Mouse (Mus musculus) CH12.LX (cell line): ENCODE measurements around the gene Pccb. TPM values are rescaled to one million over a fixed set of nuclear protein-coding genes. Genes with fewer than 3 reads are reported as not detected.

ENCODE experiments used
- DNase-seq: peaks from one replicate; pipeline ENCODE4 v3.0.0-alpha.2; 2013; ENCODE audit errors: extremely low read depth
- H3K27ac ChIP-seq: 2 replicates; pipeline ENCODE4 v1.5.1; 2012; ENCODE audit warnings: low read depth, mild to moderate bottlenecking, control low read depth, moderate library complexity; ENCODE audit not compliant: insufficient read depth
- H3K27me3 ChIP-seq: replicated peaks from 2 replicates; pipeline ENCODE3; 2012; ENCODE audit warnings: inconsistent platforms
- H3K36me3 ChIP-seq, 2 experiments: replicated peaks in 1 of 2; 2 replicates each; pipeline versions ENCODE3 to v1.6.1; 2012; ENCODE audit warnings: inconsistent platforms in 1 of 2, low read length in 1 of 2, mild to moderate bottlenecking in 1 of 2, mixed read lengths in 1 of 2, moderate library complexity in 1 of 2; ENCODE audit not compliant: control insufficient read depth in 1 of 2, insufficient read depth in 1 of 2
- H3K4me1 ChIP-seq, 2 experiments: 2 replicates each; pipeline ENCODE4 v1.6.1; 2012; ENCODE audit warnings: inconsistent platforms in 1 of 2, moderate library complexity in 1 of 2; ENCODE audit not compliant: insufficient read depth in 2 of 2, control insufficient read depth in 1 of 2
- H3K4me2 ChIP-seq: 2 replicates; pipeline ENCODE4 v1.6.1; 2012; ENCODE audit warnings: low read depth, mild to moderate bottlenecking, control low read depth; ENCODE audit not compliant: poor library complexity, insufficient read depth, severe bottlenecking
- H3K4me3 ChIP-seq, 3 experiments: fragments of 150-350 bp in 1 of 3; sonication (generic) in 1 of 3; replicated peaks in 1 of 3; 2 replicates each; pipeline versions ENCODE3 to v1.5.1; 2011 to 2012; ENCODE audit warnings: low read depth in 2 of 3, low read length in 2 of 3, mild to moderate bottlenecking in 2 of 3, moderate library complexity in 2 of 3, control low read depth in 1 of 3, improper control_type of control experiment in 1 of 3, inconsistent platforms in 1 of 3, mixed read lengths in 1 of 3; ENCODE audit not compliant: poor library complexity in 1 of 3
- H3K79me2 ChIP-seq: replicated peaks from 2 replicates; pipeline ENCODE4 v1.6.1; 2012; ENCODE audit warnings: mild to moderate bottlenecking, moderate library complexity; ENCODE audit not compliant: control insufficient read depth, poor library complexity, insufficient read depth, severe bottlenecking; ENCODE audit errors: extremely low read depth
- H3K9ac ChIP-seq: 2 replicates; pipeline ENCODE4 v1.6.1; 2012; ENCODE audit warnings: low read depth, mild to moderate bottlenecking, control low read depth, moderate library complexity; ENCODE audit not compliant: insufficient read depth
- H3K9me3 ChIP-seq: replicated peaks from 2 replicates; pipeline ENCODE3; 2012; ENCODE audit warnings: low read length, inconsistent platforms, mixed read lengths
- BHLHE40 ChIP-seq: IDR thresholded peaks from 2 replicates; pipeline ENCODE4 v1.6.1; 2011; ENCODE audit warnings: mild to moderate bottlenecking, low read depth, low read length, improper control_type of control experiment
- CHD1 ChIP-seq: IDR thresholded peaks from 2 replicates; pipeline ENCODE4 v1.6.1; 2012; ENCODE audit warnings: low read depth, low read length, improper control_type of control experiment, inconsistent platforms
- CHD2 ChIP-seq: IDR thresholded peaks from 2 replicates; pipeline ENCODE4 v1.6.1; 2011; ENCODE audit warnings: low read length, improper control_type of control experiment
- CTCF ChIP-seq, 2 experiments: IDR thresholded peaks in 1 of 2; conservative IDR thresholded peaks in 1 of 2; 2 replicates each; pipeline ENCODE4 v1.5.1; 2011 to 2012; ENCODE audit warnings: low read depth in 2 of 2, low read length in 2 of 2, improper control_type of control experiment in 1 of 2, inconsistent platforms in 1 of 2, mild to moderate bottlenecking in 1 of 2, moderate library complexity in 1 of 2
- ELF1 ChIP-seq: IDR thresholded peaks from 2 replicates; pipeline ENCODE4 v1.6.1; 2014; ENCODE audit warnings: low read depth, mild to moderate bottlenecking, inconsistent platforms, low read length, improper control_type of control experiment
- EP300 ChIP-seq: IDR thresholded peaks from 2 replicates; pipeline ENCODE4 v1.6.1; 2011; ENCODE audit warnings: low read length, improper control_type of control experiment
- IRF4 ChIP-seq: IDR thresholded peaks from 2 replicates; pipeline ENCODE4 v1.6.1; 2014; ENCODE audit warnings: low read depth, mild to moderate bottlenecking, inconsistent platforms, low read length, improper control_type of control experiment
- JUN ChIP-seq: IDR thresholded peaks from 2 replicates; pipeline ENCODE4 v1.6.1; 2011; ENCODE audit warnings: low read depth, mild to moderate bottlenecking, low read length, improper control_type of control experiment, moderate library complexity; ENCODE audit not compliant: insufficient read depth
- JUND ChIP-seq: conservative IDR thresholded peaks from 2 replicates; pipeline ENCODE4 v1.6.1; 2011; ENCODE audit warnings: low read depth, low read length, improper control_type of control experiment
- MAFK ChIP-seq: IDR thresholded peaks from 2 replicates; pipeline ENCODE4 v1.6.1; 2011; ENCODE audit warnings: low read length, improper control_type of control experiment; ENCODE audit not compliant: insufficient replicate concordance
- MAX ChIP-seq: IDR thresholded peaks from 2 replicates; pipeline ENCODE4 v1.6.1; 2011; ENCODE audit warnings: low read length, improper control_type of control experiment
- MAZ ChIP-seq: IDR thresholded peaks from 2 replicates; pipeline ENCODE4 v1.6.1; 2012; ENCODE audit warnings: low read depth, mild to moderate bottlenecking, inconsistent platforms, low read length, improper control_type of control experiment, moderate library complexity
- MXI1 ChIP-seq: IDR thresholded peaks from 2 replicates; pipeline ENCODE4 v1.6.1; 2011; ENCODE audit warnings: mild to moderate bottlenecking, low read depth, low read length, improper control_type of control experiment
- MYC ChIP-seq: IDR thresholded peaks from 2 replicates; pipeline ENCODE4 v1.6.1; 2011; ENCODE audit warnings: low read depth, mild to moderate bottlenecking, improper control_type of control experiment, low read length
- NELFE ChIP-seq: IDR thresholded peaks from 2 replicates; pipeline ENCODE4 v1.6.1; 2011; ENCODE audit warnings: low read depth, low read length, improper control_type of control experiment
- POLR2A ChIP-seq: IDR thresholded peaks from 2 replicates; pipeline ENCODE4 v1.6.1; 2011; ENCODE audit warnings: low read depth, mild to moderate bottlenecking, improper control_type of control experiment, low read length
- POLR2AphosphoS2 ChIP-seq: IDR thresholded peaks from 2 replicates; pipeline ENCODE4 v1.6.1; 2011; ENCODE audit warnings: low read depth, low read length, improper control_type of control experiment
- RAD21 ChIP-seq: IDR thresholded peaks from 2 replicates; pipeline ENCODE4 v1.6.1; 2011; ENCODE audit warnings: low read depth, mild to moderate bottlenecking, low read length, improper control_type of control experiment, moderate library complexity
- RCOR1 ChIP-seq: conservative IDR thresholded peaks from 2 replicates; pipeline ENCODE4 v1.6.1; 2012; ENCODE audit warnings: low read depth, mild to moderate bottlenecking, inconsistent platforms, low read length, improper control_type of control experiment
- SMC3 ChIP-seq: IDR thresholded peaks from 2 replicates; pipeline ENCODE4 v1.6.1; 2011; ENCODE audit warnings: low read depth, low read length, improper control_type of control experiment
- TBP ChIP-seq: conservative IDR thresholded peaks from 2 replicates; pipeline ENCODE4 v1.6.1; 2011; ENCODE audit warnings: low read depth, low read length, improper control_type of control experiment
- UBTF ChIP-seq: IDR thresholded peaks from 2 replicates; pipeline ENCODE4 v1.6.1; 2012; ENCODE audit warnings: low read depth, mild to moderate bottlenecking, inconsistent platforms, low read length, improper control_type of control experiment, moderate library complexity
- USF2 ChIP-seq: conservative IDR thresholded peaks from 2 replicates; pipeline ENCODE4 v1.6.1; 2011; ENCODE audit warnings: low read depth, low read length, improper control_type of control experiment
- ZC3H11A ChIP-seq: IDR thresholded peaks from 2 replicates; pipeline ENCODE4 v1.6.1; 2012; ENCODE audit warnings: low read depth, mild to moderate bottlenecking, inconsistent platforms, low read length, improper control_type of control experiment
- ZKSCAN1 ChIP-seq: IDR thresholded peaks from 2 replicates; pipeline ENCODE4 v1.6.1; 2012; ENCODE audit warnings: low read depth, inconsistent platforms, low read length, improper control_type of control experiment, borderline replicate concordance
- ZNF384 ChIP-seq: IDR thresholded peaks from 2 replicates; pipeline ENCODE4 v1.6.1; 2012; ENCODE audit warnings: low read depth, low read length, improper control_type of control experiment, inconsistent platforms
- dilution Hi-C: fragments of 300-500 bp; cut with MboI; formaldehyde crosslinking; loops from 2 replicates; pipeline ENCODE4 v1.14.3; 2020; ENCODE audit warnings: low sequenced_read_pairs; ENCODE audit not compliant: extremely low pct_unique_long_range_greater_than_20kb, extremely low pct_ligation_motif_present
- in situ Hi-C: fragments of 300-500 bp; cut with MboI; formaldehyde crosslinking; loops from 3 replicates; pipeline ENCODE4 v1.14.3; 2019; ENCODE audit warnings: low sequenced_read_pairs, low pct_ligation_motif_present, low pct_unique_long_range_greater_than_20kb, mixed read lengths
- polyA plus RNA-seq: library from polyadenylated mRNA; unstranded; fragments of >175 nt; gene quantifications from 2 replicates; pipeline ENCODE4 v1.2.1, GENCODE M21; 2012; ENCODE audit warnings: low read depth; ENCODE audit not compliant: insufficient read length
- total RNA-seq, 2 experiments: library from RNA; depleted of rRNA; stranded (reverse); fragments of 300-350 nt in 1 of 2; fragments of >200 nt in 1 of 2; gene quantifications; 2 replicates each; pipeline ENCODE4 v1.2.3; 2012 to 2014

Pccb gene
- total and polyA plus RNA-seq, 3 experiments: 18.4 to 31.6 (median 18.7) TPM

DNA sequence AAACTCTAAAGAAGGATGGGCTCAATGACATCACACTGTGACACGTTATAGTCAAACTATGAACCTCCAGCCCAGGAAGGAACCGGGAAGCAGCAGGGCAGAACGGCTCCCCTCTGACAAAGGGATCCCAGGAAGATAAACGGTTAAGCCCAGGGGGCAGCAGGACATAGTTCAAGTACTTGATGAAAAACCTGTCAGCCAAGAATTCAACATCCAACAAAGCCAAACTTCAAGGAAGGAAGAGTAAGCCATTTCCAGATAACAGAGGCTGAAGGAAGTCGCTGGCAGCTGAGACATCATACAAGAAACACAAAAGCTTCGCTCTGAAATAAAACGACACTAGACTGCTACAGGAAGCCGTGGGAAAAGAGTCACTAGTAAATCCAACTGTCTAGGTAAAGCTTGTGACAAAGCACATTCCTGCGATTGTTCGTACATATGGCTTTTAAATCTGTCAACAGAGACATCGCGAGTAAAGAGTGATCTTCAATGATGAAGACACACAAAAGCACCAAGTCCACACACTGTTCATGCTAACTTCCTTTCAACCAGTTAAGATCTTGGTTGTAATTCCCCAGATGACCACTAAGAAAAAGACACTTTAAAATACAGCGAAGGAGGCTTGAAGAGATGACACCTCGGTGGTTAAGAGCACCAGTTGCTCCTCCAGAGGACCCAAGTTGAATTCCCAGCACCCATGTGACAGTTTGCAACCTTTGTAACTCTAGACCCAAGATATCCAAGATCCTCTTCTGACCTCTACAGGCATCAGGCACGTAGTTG is 16.8 kb downstream of the Pccb start:
- H3K27ac ChIP-seq: no peak overlapping the region
- H3K4me2 ChIP-seq: no peak overlapping the region
- H3K27me3 ChIP-seq: no peaks in the 10 kb centered on the region
- no peaks in the 10 kb centered on the region; the same call in 1 of the 2 replicates for H3K79me2 ChIP-seq
- DNase-seq: no peak
- no peaks in the 10 kb centered on the region for H3K9me3 ChIP-seq
- in situ Hi-C loops: loop anchor here (25.0 kb wide), 1 partner anchor 119 kb away; no protein-coding TSS in a partner anchor
- H3K9ac ChIP-seq: no peak overlapping the region
- H3K4me3 ChIP-seq: no peak overlapping the region
- peaks cover 0 to 15% of the 10 kb centered on the region in 2 experiments for H3K36me3 ChIP-seq
- H3K4me1 ChIP-seq: no peaks in the 10 kb centered on the region
- dilution Hi-C loops: no loop called here
- TF ChIP-seq ZNF384 (no peak), MAFK (no peak), MAZ (no peak), USF2 (no peak)

GRCm38 (mm10) chr9:101015324-101015723 is 19.4 kb downstream of the Pccb start:
- H3K36me3 ChIP-seq: peaks cover 0 to 20% of the 10 kb centered on the region in 2 experiments
- H3K27me3 ChIP-seq: no peaks in the 10 kb centered on the region
- DNase-seq: no peak

GRCm38 (mm10) chr9:101012433-101012832 is 22.3 kb downstream of the Pccb start:
- H3K27ac ChIP-seq: no peak overlapping the region
- H3K9me3 ChIP-seq: no peaks in the 10 kb centered on the region
- in situ Hi-C loops (loop anchor here (25.0 kb wide), 1 partner anchor 125 kb away; no protein-coding TSS in a partner anchor), dilution Hi-C loops (no loop called here)
- H3K36me3 ChIP-seq: peaks cover 0 to 21% of the 10 kb centered on the region in 2 experiments
- H3K4me1 ChIP-seq: no peaks in the 10 kb centered on the region
- no peak for TF ChIP-seq USF2
- TF ChIP-seq IRF4: no peak
- no peak for TF ChIP-seq CHD2
- no peak for TF ChIP-seq JUN
- no peak for TF ChIP-seq ZKSCAN1
- TF ChIP-seq MAX: no peak
- no peak for TF ChIP-seq ZC3H11A
- TF ChIP-seq MAFK: no peak
- TF ChIP-seq CTCF (conservative IDR thresholded peaks at IDR 0.05 in 1 of 2, IDR thresholded peaks at IDR 0.05 in 1 of 2; ENCODE audit: low read depth in 2 of 2, low read length in 2 of 2): no peak
- TF ChIP-seq RCOR1: no peak
- no peak for TF ChIP-seq MYC
- H3K9ac ChIP-seq: no peak overlapping the region
- no peaks in the 10 kb centered on the region for H3K27me3 ChIP-seq
- no peak for DNase-seq
- H3K4me3 ChIP-seq: no peak overlapping the region
- no peaks in the 10 kb centered on the region; the same call in 1 of the 2 replicates for H3K79me2 ChIP-seq
- no peak overlapping the region for H3K4me2 ChIP-seq

More at GRCm38 (mm10) chr9:101015324-101015723, 19.4 kb downstream of the Pccb start:
- Histone ChIP-seq H3K9ac (no peak overlapping the region), H3K4me2 (no peak overlapping the region), H3K4me3 (no peak overlapping the region), H3K79me2 (no peaks in the 10 kb centered on the region; the same call in 1 of the 2 replicates), H3K4me1 (no peaks in the 10 kb centered on the region), H3K9me3 (no peaks in the 10 kb centered on the region), H3K27ac (no peak overlapping the region)
- no peak for TF ChIP-seq ELF1
- no peak for TF ChIP-seq POLR2A
- no peak for TF ChIP-seq TBP
- no peak for TF ChIP-seq UBTF
- TF ChIP-seq JUND: no peak
- TF ChIP-seq CHD1: no peak
- no peak for TF ChIP-seq POLR2AphosphoS2
- no peak for TF ChIP-seq RAD21
- no peak for TF ChIP-seq MXI1
- no peak for TF ChIP-seq USF2
- no peak for TF ChIP-seq BHLHE40
- no peak for TF ChIP-seq SMC3
- no peak for TF ChIP-seq NELFE
- no peak for TF ChIP-seq EP300
- in situ Hi-C loops: loop anchor here (25.0 kb wide), 1 partner anchor 122 kb away; no protein-coding TSS in a partner anchor
- dilution Hi-C loops: no loop called here
